Mouse (Mus musculus): Measurements from ENCODE around the gene Grap2.

The Grap2 gene

GRCm38 (mm10) chr15:80572291-80572690 lies at the start of gene Grap2:
Gene Grap2, plus strand, starts transcription at chr15:80572594.
- in situ Hi-C loops (cut with MboI, MseI): no loop called here

GRCm38 (mm10) chr15:80529955-80530869 lies 42.2 kb upstream of the Grap2 start:
- in situ Hi-C loops (cut with MboI, MseI): loop anchor here in 1 of 2 experiments (10.0 kb wide), 1 partner anchor 325 kb away; no protein-coding TSS in a partner anchor

GRCm38 (mm10) chr15:80531026-80531425 lies 41.4 kb upstream of the Grap2 start:
- in situ Hi-C loops (cut with MboI, MseI): loop anchor here in 1 of 2 experiments (10.0 kb wide), 1 partner anchor 326 kb away; no protein-coding TSS in a partner anchor

GRCm38 (mm10) chr15:80532281-80533072 lies 39.9 kb upstream of the Grap2 start:
- in situ Hi-C loops (cut with MboI, MseI): loop anchor here in 1 of 2 experiments (10.0 kb wide), 1 partner anchor 328 kb away; no protein-coding TSS in a partner anchor

DNA sequence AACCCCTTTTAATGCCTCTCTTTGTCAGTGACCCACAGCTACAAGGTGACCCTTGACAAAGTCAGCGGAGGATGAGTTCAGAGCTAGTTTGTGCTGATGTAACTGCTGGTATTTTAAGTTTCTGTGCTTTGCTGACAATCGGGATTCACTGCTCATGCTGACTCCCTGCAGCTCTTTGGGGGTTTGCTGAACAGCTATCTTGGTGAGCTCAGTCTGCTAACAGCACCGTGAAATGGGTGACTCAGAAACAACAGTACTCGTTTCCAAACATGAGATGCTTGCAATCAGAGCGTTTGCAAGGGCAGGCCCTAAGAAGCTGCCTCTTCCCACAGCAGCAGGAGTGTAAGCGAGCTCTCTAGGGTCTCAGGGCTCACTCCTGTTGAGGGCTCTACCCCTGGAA lies 39.1 kb upstream of the Grap2 start:
- in situ Hi-C loops (cut with MboI, MseI): loop anchor here in 1 of 2 experiments (10.0 kb wide), 1 partner anchor 328 kb away; no protein-coding TSS in a partner anchor

- in situ Hi-C loops (cut with MboI, MseI): loop anchor here in 1 of 2 experiments (10.0 kb wide), 1 partner anchor 331 kb away; no protein-coding TSS in a partner anchor
These were observed 36.3 kb upstream of the Grap2 start for GRCm38 (mm10) chr15:80536051-80536450.

GRCm38 (mm10) chr15:80538075-80538474 lies 34.3 kb upstream of the Grap2 start:
- in situ Hi-C loops (cut with MboI, MseI): loop anchor here in 1 of 2 experiments (10.0 kb wide), 1 partner anchor 333 kb away; no protein-coding TSS in a partner anchor

- in situ Hi-C loops (cut with MboI, MseI): loop anchor here in 1 of 2 experiments (10.0 kb wide), 1 partner anchor 334 kb away; no protein-coding TSS in a partner anchor
These were observed 33.6 kb upstream of the Grap2 start for GRCm38 (mm10) chr15:80538671-80539340.

- in situ Hi-C loops (cut with MboI, MseI): no loop called here
These were observed 28.3 kb upstream of the Grap2 start for GRCm38 (mm10) chr15:80544115-80544514.

DNA sequence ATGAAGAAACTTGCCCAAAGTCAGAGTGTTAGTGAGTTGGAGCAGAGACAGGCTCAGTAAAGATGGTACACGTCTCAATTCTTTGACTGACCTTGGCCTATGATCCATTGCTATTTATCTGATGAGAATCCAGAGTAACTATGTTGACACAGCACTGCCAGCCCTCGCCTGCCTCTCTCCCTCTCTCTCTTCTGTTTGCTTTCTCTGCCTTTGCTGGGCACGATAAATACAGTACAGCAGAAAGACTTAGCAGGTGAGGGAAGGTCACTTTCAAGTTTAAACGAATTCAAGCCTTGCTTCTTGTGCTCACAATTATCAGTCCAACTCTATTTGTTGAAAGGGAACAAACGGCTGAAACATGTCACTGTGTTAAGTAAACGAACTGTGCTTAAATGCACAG lies 27.0 kb upstream of the Grap2 start:
- in situ Hi-C loops (cut with MboI, MseI): no loop called here

- in situ Hi-C loops (cut with MboI, MseI): loop anchor here in 1 of 2 experiments (10.0 kb wide), 1 partner anchor 130 kb away; no protein-coding TSS in a partner anchor
These were observed 17.3 kb upstream of the Grap2 start for GRCm38 (mm10) chr15:80554860-80555822.

DNA sequence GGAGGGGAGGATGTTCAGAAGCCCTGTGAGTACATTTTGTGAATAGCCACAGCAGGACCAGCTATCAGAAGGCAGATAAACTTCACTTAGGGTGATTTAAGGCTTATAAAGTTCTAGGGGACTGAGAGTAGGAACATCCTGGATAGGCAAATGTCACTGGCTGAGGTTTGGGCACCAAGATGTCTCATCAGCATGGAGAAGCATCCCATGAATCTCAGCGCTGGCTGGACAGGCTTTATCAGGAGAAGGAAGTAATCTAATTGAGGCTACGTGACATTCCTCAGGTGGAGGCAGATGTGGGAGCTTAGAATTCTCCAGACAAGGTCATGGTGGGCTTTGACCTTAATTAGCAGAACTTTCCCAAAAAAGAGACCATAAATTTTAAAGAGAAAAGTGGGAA lies 16.4 kb upstream of the Grap2 start:
- in situ Hi-C loops (cut with MboI, MseI): loop anchor here in 1 of 2 experiments (10.0 kb wide), 1 partner anchor 129 kb away; no protein-coding TSS in a partner anchor

- in situ Hi-C loops (cut with MboI, MseI): loop anchor here in 1 of 2 experiments (10.0 kb wide), 1 partner anchor 127 kb away; no protein-coding TSS in a partner anchor
These were observed 14.6 kb upstream of the Grap2 start for GRCm38 (mm10) chr15:80557745-80558144.

DNA sequence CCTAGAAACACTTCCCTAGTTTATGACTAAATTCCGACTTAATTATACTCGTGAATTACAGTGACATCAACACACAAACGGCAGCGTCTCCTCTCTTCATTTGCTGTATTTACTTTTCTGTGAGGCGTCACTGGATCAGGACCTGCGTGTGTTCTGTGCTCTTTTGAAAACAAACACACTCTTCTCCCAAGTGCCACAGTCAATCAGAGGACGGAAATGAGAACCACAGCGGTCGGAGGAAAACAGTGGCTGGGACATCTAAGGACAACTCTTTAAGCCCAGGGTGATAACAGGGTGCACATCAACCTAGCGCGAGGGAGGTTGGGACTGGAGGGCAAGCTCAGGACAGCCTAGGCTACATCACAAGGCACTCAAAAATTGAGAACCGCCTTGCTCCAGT lies 12.9 kb upstream of the Grap2 start:
- in situ Hi-C loops (cut with MboI, MseI): loop anchor here in 1 of 2 experiments (10.0 kb wide), 1 partner anchor 125 kb away; no protein-coding TSS in a partner anchor

GRCm38 (mm10) chr15:80559978-80560377 lies 12.4 kb upstream of the Grap2 start:
- in situ Hi-C loops (cut with MboI, MseI): loop anchor here in 1 of 2 experiments (5.0 to 10.0 kb wide), 3 partner anchors 73 to 245 kb away; no protein-coding TSS in a partner anchor

DNA sequence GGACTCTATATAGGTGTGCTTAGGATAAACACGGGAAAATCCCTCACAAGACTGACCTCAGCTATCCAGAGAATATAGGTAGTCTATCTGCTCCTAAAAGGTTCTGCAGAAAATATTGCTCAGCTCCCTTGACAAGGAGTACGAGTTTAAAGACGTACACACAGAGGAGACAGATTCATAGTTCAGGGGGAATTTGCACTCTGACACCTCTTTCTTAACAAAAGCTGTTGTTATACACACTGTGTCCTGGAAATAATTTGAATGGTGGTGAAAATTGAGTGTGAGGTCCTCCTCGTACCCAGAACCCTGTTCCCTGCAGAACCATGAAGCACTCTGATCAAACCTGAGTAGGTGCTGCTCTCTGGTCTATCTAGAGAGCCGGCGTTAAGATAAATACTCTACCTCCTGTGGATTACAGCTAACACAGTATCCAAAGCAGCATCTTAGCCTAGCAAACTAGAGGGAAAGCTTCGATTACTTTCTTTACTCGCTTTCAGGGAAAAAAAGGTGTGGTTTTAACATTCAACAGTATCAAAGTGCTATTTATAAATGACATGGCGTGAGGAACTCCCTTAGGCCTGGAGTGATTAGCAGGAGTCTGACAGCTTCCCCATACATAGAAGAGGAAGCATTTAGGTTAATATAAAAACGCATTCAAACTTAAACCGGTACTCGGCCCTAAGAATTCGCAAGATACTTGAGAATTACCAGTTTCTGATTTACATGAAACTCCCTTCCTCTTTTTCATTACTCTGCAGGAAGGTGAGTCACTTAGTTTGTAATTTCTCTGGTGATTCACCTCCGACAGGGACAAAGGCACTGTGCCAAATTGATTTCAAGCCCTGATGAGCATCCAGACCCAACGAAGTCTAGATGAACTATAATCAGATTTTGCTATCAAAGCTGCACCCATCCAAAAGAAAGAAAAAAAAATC lies 11.5 kb upstream of the Grap2 start:
- in situ Hi-C loops (cut with MboI, MseI): loop anchor here in 1 of 2 experiments (5.0 to 10.0 kb wide), 2 partner anchors 74 to 244 kb away; no protein-coding TSS in a partner anchor

DNA sequence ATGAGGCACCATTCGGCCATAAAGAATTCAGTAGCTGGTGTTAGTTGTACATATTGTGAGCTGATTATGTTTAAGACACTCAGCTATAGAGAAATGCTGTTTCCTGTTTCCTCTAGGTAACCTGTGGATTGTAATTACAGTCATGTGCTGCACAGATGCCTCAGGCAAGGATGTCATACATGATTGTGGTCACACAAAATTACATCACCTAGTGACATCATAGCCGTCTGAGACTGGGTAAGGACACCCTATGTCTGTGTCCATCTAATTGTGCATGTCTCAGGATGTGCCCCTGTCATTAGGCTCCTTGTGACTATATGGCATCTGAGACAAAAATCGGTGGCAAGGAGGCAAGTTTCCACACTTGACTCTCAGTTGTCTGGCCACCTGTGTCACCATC lies 9.9 kb upstream of the Grap2 start:
- in situ Hi-C loops (cut with MboI, MseI): loop anchor here in 1 of 2 experiments (5.0 to 10.0 kb wide), 2 partner anchors 75 to 242 kb away; no protein-coding TSS in a partner anchor

- in situ Hi-C loops (cut with MboI, MseI): loop anchor here in 1 of 2 experiments (5.0 to 10.0 kb wide), 2 partner anchors 76 to 241 kb away; no protein-coding TSS in a partner anchor
These were observed 8.7 kb upstream of the Grap2 start for GRCm38 (mm10) chr15:80563634-80564208.

All from T-helper 17 cell (primary cell).